Mouse (Mus musculus): ENCODE measurements around the gene Misp.

The Misp gene

GRCm38 (mm10) chr10:79795905-79796304, 24.9 kb upstream of the Misp start:
- DNase-seq = no peak

GRCm38 (mm10) chr10:79797326-79797725, 23.5 kb upstream of the Misp start:
- DNase-seq = no peak

GRCm38 (mm10) chr10:79798289-79798928, 22.4 kb upstream of the Misp start:
- peak; percentile 79 for DNase-seq

DNA sequence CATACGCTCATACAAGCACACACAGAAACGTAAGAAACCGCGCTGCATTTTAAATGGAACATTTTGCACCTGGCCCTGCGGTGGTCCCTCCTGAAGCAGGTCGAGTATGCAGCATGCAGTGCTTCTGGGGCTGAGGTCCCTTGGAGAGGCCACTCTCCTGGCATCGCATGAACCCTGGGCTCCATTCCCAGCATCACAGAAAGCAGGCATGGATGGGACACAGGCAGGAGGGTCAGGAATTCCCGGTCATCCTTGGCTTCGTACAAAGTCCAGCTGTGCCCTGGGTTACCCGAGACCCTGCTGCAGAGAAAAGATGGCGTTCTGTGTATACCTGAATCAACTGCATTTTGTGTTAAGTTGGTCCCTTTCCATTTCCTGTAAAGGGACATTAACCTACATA, 20.3 kb upstream of the Misp start:
- no peak for DNase-seq

GRCm38 (mm10) chr10:79801837-79802236, 19.0 kb upstream of the Misp start:
- peak; percentile 85 for DNase-seq

DNA sequence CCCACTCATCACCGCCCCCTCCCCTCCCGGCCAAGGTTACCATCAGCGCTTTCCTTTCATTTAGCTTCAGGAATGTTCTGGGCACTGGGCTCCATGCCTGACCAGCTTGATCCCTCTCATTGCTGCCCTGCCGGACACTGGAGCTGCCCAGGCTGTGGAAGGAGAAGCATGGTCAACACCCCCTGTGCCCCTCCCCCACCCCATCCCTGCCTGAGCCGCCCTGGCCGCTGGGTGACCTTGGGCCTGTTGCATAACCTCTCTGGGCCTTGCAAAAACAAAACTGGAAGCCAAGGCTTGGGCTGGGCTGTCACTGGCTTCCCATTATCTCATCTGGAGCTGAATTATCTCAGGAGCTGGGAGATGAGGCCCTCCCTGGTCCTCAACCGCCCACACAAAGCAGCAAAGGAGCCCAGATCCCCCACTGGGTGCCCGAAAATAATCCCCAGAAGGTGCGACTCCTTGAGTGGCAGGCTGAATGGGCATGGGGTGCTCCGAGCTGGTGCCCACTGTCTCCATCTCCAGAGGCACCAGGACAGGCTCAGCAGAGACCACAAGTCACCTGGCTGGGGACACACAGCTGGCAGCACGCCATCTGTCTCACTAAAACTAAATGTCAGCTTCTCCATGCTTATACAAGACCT, 18.3 kb upstream of the Misp start:
- DNase-seq = peak; percentile 90

- DNase-seq = no peak
These were observed 17.0 kb upstream of the Misp start for GRCm38 (mm10) chr10:79803716-79804323.

- DNase-seq = peak; percentile 78
These were observed 15.2 kb upstream of the Misp start for GRCm38 (mm10) chr10:79805636-79806035.

GRCm38 (mm10) chr10:79806331-79806730, 14.5 kb upstream of the Misp start:
- no peak for DNase-seq

DNA sequence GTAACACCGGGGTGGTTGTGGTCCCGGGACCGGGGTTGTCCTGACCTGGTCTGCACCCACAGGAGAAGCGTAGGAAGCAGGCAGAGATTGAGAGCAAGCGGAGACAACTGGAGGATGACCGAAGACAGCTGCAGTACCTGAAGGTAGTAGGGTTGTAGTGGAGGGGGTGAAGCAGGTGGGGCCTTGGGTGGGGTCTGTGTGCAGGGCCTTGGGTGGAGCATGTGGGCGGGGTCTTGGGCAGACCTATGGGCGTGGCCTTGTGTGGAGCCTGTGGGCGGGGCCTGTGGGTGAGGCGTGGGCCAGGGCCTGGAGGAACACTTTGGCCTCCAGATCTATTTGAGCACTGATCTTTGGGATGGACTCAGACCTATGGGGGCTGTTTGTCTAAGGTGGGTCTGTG, 13.8 kb upstream of the Misp start:
- DNase-seq = no peak

- DNase-seq = no peak
These were observed 13.0 kb upstream of the Misp start for GRCm38 (mm10) chr10:79807826-79808225.

GRCm38 (mm10) chr10:79808728-79809127, 12.1 kb upstream of the Misp start:
- no peak for DNase-seq

DNA sequence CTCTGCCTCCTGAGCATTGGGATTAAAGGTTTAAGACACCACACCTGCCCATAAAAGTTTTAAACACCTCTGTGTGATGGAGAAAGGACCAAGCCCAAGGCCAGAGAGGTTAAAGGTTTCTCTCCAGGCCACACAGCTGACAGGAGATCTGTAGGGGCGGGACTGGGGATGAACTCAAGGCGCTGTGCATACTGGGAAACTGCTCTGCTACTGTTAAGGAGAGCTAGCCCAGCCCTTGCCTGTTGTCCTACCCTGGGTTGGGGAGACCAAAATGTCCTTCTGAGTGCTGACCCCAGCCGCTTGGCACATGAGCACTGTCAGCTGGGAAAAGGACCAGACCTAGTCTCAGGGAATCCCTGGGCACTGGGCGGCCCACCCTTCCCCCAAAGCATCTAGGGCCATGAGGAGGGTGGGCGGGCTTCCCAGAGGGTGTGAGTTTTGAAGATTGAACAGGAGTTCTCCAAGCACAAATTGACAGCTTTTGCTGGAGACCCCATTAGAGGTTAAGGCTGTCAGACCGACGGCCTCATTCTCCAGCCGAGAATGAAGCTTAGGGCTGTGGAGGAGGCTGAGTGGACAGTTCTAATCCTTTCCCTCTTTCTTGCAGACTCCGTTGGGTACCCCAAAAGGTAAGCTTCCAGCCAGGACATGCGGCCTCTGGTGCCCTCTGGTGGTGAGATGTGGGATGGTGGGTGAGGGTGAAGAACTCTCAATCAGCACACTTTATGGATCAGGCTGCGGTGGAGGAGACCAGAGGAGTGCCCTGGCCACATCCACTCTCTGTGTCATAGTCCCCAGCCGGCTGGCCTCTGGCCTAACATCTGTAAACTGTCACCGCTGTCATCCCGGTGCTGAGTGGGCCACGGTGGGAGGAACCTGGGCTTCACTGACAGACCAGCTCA, 8.8 kb upstream of the Misp start:
- DNase-seq = peak; percentile 78

GRCm38 (mm10) chr10:79814271-79814842, 6.4 kb upstream of the Misp start:
- peak; percentile 87 for DNase-seq

- DNase-seq = peak; percentile 93
These were observed 4.9 kb upstream of the Misp start for GRCm38 (mm10) chr10:79815671-79816494.

DNA sequence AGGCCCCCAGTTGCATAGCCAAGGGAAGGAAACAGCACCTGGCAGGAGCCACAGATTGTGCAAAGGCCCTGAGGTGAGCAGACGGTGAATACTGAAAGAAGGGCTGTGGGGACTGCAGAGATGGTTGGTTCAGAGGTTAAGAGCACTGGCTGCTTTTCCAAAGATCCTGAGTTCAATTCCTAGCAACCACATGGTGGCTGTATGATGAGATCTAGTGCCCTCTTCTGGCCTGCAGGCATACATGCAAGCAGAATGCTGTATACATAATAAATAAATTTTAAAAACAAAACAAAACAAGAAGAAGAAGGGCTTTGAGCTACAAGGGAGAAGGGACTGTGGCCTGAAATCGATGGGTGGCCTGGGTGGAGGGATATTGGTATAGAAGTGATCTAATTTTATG, 3.7 kb upstream of the Misp start:
- DNase-seq = peak; percentile 19

DNA sequence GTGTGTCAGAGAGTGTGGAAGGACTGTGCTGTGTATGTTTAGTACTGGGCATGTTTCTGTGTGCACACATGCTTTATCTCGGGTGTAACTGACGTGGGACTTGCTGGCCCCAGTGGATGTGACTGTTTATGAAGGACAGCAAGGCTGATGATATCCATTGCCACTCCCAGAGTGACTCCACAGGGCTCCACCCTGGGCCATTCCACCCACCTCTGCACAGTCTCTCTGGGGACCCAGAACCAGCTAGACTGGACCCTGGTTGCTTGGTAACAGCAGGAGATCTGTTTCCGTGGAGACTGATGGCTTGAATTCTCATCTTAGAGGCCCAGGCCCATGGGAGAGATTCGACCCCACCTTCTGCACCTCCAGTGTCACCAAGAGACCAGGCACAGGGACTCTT, 2.6 kb upstream of the Misp start:
- DNase-seq = peak; percentile 22

DNA sequence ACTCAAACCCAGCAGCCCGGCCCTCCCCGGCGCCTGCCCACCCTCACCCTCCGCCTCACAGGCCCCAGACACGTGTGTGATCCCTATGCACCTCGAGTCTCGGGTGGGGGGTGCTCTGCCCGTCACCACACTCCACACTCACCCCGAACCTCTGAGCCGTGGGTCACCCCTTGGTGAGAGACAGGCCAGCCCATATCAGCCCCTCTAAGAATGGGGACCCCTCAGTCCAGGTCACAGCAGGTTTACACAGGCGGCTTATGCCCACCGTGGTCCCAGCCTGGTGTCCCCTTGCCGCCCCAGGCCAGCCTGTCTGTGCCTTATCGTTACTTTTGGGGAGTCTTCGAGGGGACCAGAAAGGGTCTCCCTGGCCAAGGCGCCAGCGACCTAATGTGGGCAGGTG, 1.2 kb upstream of the Misp start:
- DNase-seq = no peak

- DNase-seq = no peak
These were observed 512 bp upstream of the Misp start for GRCm38 (mm10) chr10:79820277-79820676.

- DNase-seq = peak; percentile 19
These were observed 942 bp downstream of the Misp start for GRCm38 (mm10) chr10:79821731-79822130.

DNA sequence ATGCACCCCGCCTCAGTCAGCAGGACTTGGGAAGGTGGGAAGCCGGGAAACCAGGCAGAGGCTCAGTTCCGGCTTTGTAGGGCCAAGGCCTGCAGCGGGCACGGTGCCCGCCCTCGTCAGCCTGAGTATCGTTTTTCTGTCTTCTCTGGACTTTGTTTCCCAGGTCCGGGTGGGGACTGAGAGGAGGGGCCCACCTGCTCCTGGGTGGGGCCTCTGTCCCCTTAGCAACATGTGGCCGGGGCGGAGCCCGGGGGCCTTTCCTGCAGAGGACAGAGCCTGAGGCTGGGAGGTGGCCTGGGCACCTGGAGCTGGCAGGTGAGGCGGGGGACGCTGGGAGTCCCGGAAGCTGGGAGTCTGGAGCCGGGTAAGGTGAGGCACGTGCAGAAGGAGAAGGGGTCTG, 1.6 kb downstream of the Misp start:
- DNase-seq = peak; percentile 89

- peak; percentile 26 for DNase-seq
These were observed 2.2 kb downstream of the Misp start for GRCm38 (mm10) chr10:79823011-79823410.
